Mouse (Mus musculus) A20 (cell line): Measurements from ENCODE around the gene Map3k5.
A peak's percentile ranks its signal among the peaks of the same experiment; 100 is the strongest.

Experiments used
- DNase-seq: peaks from one replicate; pipeline ENCODE4 v3.0.0-alpha.2; 2011; ENCODE audit warnings: low read depth, low spot score

Gene Map3k5

DNA sequence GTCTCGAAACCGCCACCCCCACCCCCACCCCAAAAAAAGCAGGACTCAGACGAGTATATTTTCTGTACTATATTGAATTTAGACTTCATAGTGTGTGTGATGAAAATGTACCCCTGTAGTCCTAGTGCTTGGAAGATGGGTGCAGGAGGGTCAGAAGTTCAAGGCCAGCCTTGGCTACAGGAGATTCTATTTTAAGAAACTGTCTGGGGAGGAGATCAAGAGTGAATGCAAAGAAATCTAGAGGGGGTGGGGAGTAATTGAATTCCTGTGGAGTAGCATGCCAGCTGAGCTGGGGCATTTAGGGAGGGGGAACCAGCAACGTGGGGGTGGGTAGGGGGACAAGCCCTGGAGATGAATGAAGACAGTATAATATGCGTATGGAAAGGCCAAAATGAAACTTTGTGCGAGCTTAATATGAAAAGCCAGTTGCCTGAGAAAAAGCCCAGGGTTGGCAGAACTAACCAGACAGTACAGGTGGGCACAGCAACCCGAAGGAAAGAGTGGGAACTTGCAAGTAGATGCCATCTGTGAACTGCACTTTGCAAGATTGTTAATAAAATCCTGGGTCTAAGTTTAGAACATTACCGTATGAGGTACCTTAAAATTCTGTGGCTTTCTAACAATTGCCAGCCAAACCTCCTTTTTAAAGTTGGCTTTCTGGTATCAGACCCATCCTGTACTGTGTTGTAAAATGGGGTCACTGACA lies 222.9 kb downstream of the Map3k5 start:
- no peak for DNase-seq

- DNase-seq, result no peak
These were observed 224.5 kb downstream of the Map3k5 start for GRCm38 (mm10) chr10:20158756-20159155.

DNA sequence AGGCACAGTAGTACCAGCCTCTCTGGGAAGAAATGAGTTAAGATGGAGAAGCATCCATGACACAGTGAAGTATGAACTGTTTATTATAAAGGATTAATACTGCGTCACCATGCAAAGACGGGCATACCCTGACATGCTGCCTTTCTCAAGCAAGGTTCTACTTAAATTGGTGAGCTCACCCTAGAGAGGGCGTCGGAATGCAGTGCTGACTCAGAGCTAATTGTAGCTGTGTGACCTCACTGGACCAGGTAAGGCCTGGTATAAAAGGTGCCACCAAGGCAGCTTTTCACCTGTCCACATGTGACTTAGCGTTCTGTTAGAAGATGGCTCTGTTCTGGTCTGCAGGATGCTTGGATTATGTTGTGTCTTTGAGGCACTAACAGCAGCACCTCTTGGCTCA lies 225.0 kb downstream of the Map3k5 start:
- no peak for DNase-seq

DNA sequence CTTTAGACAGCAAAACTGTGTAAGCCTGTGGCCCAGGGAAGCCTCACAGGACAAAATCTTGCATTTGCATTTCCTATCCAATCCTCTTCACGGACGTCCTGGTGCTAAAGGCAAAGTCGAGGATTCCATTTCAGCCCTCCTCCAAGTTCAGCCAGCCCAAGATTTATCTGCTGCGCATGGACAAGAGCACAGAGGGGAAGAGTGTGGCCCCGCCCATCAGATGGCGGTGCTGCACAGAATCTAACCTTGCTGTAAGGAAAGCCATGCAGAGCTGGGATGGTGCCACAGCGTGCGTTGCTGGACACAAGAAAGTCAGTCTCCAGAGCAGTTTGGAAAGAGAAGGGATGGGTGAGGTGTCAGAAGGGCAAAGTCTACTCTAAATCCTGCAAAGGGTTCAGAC lies 226.6 kb downstream of the Map3k5 start:
- no peak for DNase-seq

DNA sequence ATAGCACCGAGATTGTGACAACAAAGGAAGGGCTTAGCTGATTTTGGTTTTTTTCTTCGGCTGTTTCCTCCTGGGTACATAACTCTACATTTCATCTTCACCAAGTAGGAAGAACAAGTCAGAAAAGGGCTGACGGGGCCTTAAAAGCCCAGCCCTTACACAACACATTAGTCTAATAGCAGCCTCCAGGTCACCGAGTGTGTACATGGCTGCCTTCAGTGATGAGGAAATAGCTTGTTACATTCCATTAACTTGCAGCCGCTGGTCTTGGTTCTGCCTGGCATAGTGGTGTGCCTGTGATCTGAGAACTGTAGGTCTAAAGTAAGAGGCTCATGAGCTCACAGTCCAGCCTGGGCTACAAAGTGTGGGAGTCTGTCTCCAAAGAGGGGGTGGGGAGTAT lies 230.5 kb downstream of the Map3k5 start:
- DNase-seq, result no peak

DNA sequence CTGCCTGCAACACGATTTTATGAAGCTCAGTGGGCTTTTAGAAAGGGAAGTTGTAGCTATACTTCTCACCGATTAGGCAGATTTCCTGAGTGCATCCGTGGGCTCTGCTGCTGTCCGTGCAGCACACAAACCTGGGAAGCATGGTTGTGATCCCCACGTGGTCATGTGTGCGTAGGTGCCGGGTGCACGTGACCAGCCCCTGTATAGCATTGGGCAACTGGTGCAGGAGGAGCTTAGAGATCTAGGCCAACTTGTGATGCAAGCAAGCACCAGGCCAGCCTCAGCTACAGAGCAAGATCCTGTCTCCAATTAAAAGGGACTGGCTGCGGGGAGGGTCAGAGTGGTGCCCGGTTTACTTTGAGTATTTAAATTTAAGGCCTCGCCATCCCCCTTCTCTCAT lies 232.5 kb downstream of the Map3k5 start:
- no peak for DNase-seq

DNA sequence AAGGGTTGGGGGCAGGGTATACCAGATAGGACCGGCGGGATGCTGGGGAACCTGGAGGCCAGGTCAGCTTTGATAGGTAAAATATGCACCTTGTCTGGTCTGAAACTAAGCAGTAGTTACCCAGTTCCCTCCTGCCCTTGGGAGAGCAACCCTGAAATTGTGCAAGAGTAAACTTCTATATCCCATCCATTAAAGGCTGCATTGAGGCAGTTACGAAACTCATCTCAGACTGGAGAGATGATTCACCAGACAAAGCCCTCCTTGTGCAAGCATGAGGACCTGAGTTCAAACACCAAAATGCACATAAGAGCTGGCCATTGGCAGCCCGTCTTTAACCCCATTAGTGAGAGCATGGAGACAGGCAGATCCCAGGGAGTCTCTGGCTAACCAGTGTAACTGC lies 233.2 kb downstream of the Map3k5 start:
- DNase-seq, result no peak

- no peak for DNase-seq
These were observed 235.0 kb downstream of the Map3k5 start for GRCm38 (mm10) chr10:20169182-20169674.

GRCm38 (mm10) chr10:20169927-20170604 lies 235.8 kb downstream of the Map3k5 start:
- peak; percentile 73 for DNase-seq

- DNase-seq, result no peak
These were observed 236.4 kb downstream of the Map3k5 start for GRCm38 (mm10) chr10:20170605-20171088.

GRCm38 (mm10) chr10:20171209-20171608 lies 236.9 kb downstream of the Map3k5 start:
- no peak for DNase-seq

- DNase-seq, result no peak
These were observed 237.5 kb downstream of the Map3k5 start for GRCm38 (mm10) chr10:20171756-20172155.

GRCm38 (mm10) chr10:20173733-20174132 lies 239.5 kb downstream of the Map3k5 start:
- no peak for DNase-seq

GRCm38 (mm10) chr10:20176054-20176453 lies 241.8 kb downstream of the Map3k5 start:
- DNase-seq, result no peak

GRCm38 (mm10) chr10:20178807-20179605 lies 244.7 kb downstream of the Map3k5 start:
- no peak for DNase-seq

GRCm38 (mm10) chr10:20181198-20181597 lies 246.9 kb downstream of the Map3k5 start:
- DNase-seq, result no peak

- DNase-seq, result no peak
These were observed 247.6 kb downstream of the Map3k5 start for GRCm38 (mm10) chr10:20181680-20182399.

DNA sequence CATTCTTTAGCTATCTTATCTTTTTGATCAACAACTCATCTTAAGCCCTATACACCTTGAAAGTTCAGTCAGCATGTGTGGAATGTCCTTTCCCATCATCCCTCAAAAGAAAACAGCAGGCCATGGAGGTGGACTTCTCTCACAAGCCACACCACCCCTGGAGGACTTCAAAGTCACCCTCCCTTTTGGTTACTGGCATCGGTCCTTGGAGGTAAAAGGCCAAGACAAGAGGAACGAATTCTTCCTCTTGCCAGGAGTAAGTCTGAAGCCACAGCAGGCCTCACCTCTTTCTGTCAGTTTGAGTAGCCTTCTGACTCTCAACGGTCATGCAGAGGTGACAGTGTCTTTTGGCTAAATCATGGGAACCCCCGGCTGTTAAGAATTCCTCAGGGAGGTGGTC lies 250.1 kb downstream of the Map3k5 start:
- DNase-seq, result no peak

DNA sequence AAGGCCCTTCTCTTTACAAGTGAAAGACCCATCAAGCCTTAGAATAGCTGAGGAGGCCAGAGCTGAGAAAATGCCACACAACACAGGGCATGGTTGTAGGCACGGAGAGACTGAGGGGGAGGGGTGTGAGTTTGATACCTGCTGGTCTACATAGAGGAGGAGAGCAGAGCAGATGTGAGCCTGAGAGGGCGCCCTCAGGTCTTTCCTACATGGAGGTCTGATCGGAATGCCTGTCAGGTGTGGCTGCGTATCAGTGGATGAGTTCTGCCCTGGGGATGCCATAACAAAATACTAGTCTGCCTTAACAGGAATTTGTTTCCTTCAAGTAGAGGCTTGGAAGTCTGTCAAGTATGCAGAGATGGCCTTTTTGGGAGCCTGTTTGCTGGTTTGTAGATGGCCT lies 251.0 kb downstream of the Map3k5 start:
- no peak for DNase-seq

- DNase-seq, result no peak
These were observed 251.5 kb downstream of the Map3k5 start for GRCm38 (mm10) chr10:20185806-20186205.

DNA sequence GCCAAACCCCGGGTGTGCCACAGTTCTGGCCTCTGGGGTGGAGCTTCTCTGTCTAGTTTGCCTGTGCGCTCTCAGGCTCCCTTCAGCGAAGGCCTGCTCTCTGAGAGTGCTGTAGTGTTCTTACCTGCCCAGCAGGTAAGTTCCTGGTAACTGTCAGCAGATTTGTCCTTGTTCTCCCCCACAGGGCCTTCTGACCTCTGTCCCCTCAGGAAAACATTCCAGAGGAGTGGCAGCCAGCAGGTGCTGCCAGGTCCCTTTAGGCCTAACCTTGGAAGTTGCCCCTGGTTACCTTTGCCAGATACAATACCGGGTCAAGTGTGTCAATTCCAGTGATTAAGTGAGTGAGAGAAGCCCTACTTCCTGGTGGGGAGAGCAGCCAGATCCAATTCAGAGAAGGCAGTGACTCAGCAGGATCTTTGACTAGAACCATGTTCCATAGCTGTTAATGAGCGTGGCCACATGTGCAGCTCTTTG lies 252.6 kb downstream of the Map3k5 start:
- DNase-seq, result no peak
